Mouse (Mus musculus) spleen, adult 2 months (tissue): ENCODE results near the gene Pid1.

Experiments
- CTCF ChIP-seq: fragments of 200-500 bp; IDR thresholded peaks from 2 replicates; pipeline ENCODE4 v1.5.1; 2011; ENCODE audit warnings: mild to moderate bottlenecking, inconsistent platforms; ENCODE audit not compliant: insufficient read depth, insufficient read length, insufficient replicate concordance; ENCODE audit errors: extremely low read depth
- POLR2A ChIP-seq: fragments of 200-500 bp; IDR thresholded peaks from 2 replicates; pipeline ENCODE4 v1.6.1; 2011; ENCODE audit warnings: low read depth, low read length, inconsistent platforms

DNA sequence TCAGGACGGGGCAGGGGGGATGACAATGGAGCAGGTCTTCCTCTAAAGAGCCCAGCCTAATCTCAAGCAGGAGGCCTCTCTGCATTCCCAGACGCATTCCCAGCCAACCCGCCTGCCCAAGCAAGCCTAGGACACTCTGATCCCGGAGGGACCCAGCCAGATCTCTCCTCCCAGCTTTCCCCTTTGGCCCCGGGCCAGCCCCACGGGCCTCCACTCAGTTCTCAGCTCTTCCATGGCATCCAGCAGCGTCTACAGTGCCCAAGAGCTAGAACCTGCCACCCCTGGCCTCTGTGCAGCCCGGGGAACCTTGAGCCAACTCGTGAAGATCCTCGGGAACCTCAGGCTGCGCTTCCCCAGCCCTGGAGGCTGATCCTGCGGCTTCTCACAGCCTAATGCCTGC is 40.9 kb upstream of the Pid1 start:
- no peak for TF ChIP-seq CTCF
- TF ChIP-seq POLR2A, result no peak
